Mouse (Mus musculus) forebrain, embryonic 15.5 days (tissue): ENCODE data around the gene Myh6. TPM values are rescaled to one million over a fixed set of nuclear protein-coding genes. Genes with fewer than 3 reads are reported as not detected.
"Not testable (repeated sequence)": the region's sequence is repeated elsewhere in the genome, so short reads cannot be mapped to it uniquely, and the experiment has no call there.

Source experiments
- ATAC-seq: fragments of 200-750 bp; cut with Nextera tagmentation; replicated peaks from 2 replicates; pipeline ENCODE4 v1.8.0; 2017; ENCODE audit warnings: mild to moderate bottlenecking, moderate TSS enrichment, moderate library complexity
- H3K27ac ChIP-seq: fragments of 300-500 bp; sonication (generic); replicated peaks from 2 replicates; pipeline ENCODE4 v1.5.1; 2015; ENCODE audit warnings: mild to moderate bottlenecking, inconsistent platforms
- H3K27me3 ChIP-seq: fragments of 300-500 bp; sonication (generic); 2 replicates; pipeline ENCODE4 v1.6.1; 2015; ENCODE audit warnings: inconsistent platforms
- H3K36me3 ChIP-seq: fragments of 300-500 bp; sonication (generic); 2 replicates; pipeline ENCODE4 v1.6.1; 2015; ENCODE audit warnings: mild to moderate bottlenecking, inconsistent platforms
- H3K4me1 ChIP-seq: fragments of 300-500 bp; sonication (generic); 2 replicates; pipeline ENCODE4 v1.6.1; 2015; ENCODE audit warnings: inconsistent platforms
- H3K4me2 ChIP-seq: fragments of 300-500 bp; sonication (generic); replicated peaks from 2 replicates; pipeline ENCODE4 v1.6.1; 2015; ENCODE audit warnings: mild to moderate bottlenecking, inconsistent platforms
- H3K4me3 ChIP-seq: fragments of 300-500 bp; sonication (generic); 2 replicates; pipeline ENCODE4 v1.5.1; 2015; ENCODE audit warnings: mild to moderate bottlenecking, inconsistent platforms
- H3K9ac ChIP-seq: fragments of 300-500 bp; sonication (generic); replicated peaks from 2 replicates; pipeline ENCODE4 v1.6.1; 2015; ENCODE audit warnings: mild to moderate bottlenecking, inconsistent platforms
- H3K9me3 ChIP-seq: fragments of 300-500 bp; sonication (generic); 2 replicates; pipeline ENCODE4 v1.6.1; 2016; ENCODE audit warnings: inconsistent platforms
- WGBS: fragments of 180-500 bp; shearing (Covaris S2); methylation state at CpG from one replicate; pipeline ENCODE4 v1.1.7; 2015; ENCODE audit warnings: mixed read lengths; 5-methylcytosine and 5-hydroxymethylcytosine counted together
- polyA plus RNA-seq: library from polyadenylated mRNA; unstranded; fragments of >200 nt; fragmentation: Nextera tagmentation; extraction: Ambion mirVana; gene quantifications from 2 replicates; pipeline ENCODE4 v1.2.1, GENCODE M21; 2015

Gene Myh6
- polyA plus RNA-seq, 1 experiment from 2014 or later, result 1.0 TPM

DNA sequence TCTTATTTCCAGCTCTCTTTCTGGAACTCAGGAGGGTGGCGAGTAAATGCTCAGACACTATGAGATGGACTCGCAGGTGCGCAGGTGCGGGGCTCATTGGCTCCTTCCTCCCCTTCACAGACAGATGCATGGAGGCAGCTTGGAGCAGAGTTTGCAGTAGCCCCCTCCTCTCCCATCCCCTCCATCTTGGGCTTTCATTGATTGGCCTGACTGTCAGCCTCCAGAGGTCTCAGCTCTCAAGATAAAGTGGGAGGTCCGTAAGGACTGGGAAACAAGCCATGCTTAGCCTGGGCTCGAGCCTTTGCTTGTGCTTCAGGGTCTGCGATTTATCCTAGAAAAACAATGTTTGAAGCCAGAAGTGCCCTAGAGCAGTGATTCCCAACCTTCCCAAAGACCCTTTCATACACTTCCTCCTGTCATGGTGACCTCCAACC, 36.0 kb upstream of the Myh6 start:
- Histone ChIP-seq H3K36me3 (no peaks in the 10 kb centered on the region), H3K9me3 (no peaks in the 10 kb centered on the region), H3K9ac (no peak overlapping the region), H3K4me1 (peaks cover 12% of the 10 kb centered on the region), H3K27me3 (no peaks in the 10 kb centered on the region), H3K4me2 (no peak overlapping the region), H3K27ac (no peak overlapping the region), H3K4me3 (no peak overlapping the region)
- WGBS, result 68% methylated on average over 7 of the region's 7 CpGs
- ATAC-seq, result no peak

DNA sequence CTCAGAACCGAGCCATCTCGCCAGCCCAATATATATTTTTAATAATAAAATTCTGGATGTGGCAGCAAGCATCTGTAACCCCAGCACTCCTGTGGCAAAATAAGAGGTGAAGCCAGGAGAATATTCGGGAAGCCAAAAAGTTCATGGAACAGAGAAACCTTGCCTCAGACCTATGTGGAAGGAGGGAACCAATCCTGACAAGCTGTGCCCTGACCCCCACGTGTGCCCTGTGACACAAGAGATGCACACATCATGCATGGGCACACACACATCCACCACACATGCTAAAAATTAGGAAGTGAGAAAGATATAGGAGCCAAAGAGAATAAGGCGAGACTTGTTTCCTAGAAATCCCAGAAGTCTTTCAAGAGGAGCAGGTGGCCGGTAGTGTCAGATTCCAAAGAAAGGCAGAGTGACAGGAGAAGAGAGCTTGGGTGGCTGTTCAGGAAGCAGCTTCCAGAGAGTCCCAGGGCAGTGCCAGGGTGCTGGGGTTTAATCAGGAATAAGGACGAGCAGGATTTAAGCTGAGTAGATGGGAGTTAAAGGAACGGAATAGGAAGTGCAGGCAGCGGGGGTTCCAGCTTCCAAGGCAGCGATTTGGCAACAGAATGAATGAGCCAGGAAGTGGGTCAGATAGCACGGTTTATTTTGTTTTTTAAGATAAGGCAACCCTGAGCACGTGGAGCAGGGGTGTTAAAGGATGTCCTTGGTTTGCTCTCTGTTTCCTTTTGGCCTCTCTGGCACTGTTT, 35.4 kb upstream of the Myh6 start:
- Histone ChIP-seq H3K27ac (no peak overlapping the region), H3K36me3 (no peaks in the 10 kb centered on the region), H3K27me3 (no peaks in the 10 kb centered on the region), H3K9ac (no peak overlapping the region), H3K9me3 (no peaks in the 10 kb centered on the region), H3K4me3 (no peak overlapping the region), H3K4me1 (peaks cover 12% of the 10 kb centered on the region), H3K4me2 (no peak overlapping the region)
- WGBS, result 58% methylated on average over 12 of the region's 12 CpGs
- ATAC-seq, result no peak

DNA sequence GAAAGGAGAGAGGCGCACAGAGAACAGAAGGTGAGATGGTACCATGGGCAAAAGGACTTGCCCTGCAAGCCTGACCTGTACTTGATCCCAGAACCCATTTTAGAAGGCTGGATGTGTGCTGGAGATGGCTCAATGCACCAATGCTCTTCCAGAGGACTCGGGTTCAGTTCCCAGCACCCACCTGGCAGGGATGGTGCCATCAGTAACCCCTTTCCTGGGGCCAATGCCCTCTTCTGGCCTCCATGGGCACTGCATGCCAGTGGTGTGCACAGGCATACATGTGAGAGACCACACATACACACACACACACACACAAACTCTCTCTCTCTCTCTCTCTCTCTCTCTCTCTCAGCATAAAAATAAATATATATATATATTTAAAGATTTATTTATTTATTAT, 34.7 kb upstream of the Myh6 start:
- Histone ChIP-seq H3K9ac (no peak overlapping the region), H3K9me3 (no peaks in the 10 kb centered on the region), H3K27ac (no peak overlapping the region), H3K4me3 (no peak overlapping the region), H3K4me1 (peaks cover 18% of the 10 kb centered on the region), H3K4me2 (no peak overlapping the region), H3K27me3 (no peaks in the 10 kb centered on the region), H3K36me3 (no peaks in the 10 kb centered on the region)
- 93% methylated on average over 2 of the region's 2 CpGs for WGBS
- ATAC-seq, result no peak

DNA sequence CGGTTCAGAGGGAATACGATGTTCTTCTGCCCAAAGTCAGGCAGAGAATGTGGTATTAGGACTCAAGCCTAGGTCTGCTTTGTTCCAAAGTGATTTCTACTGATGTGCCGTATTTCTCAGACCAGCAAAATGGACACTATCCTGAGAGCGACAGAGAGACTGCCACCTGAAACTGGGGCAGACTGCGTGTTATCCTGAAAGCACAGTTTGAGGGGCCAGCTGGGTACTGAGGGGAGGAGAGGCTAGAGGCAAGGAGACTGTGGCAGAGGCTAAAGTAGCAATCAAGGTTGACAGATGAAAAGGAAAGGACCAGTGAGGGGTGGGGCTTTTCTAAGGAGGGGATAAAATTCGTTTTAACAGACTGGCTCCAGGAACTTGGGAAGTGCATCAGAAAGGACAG, 34.1 kb upstream of the Myh6 start:
- Histone ChIP-seq H3K27me3 (no peaks in the 10 kb centered on the region), H3K36me3 (no peaks in the 10 kb centered on the region), H3K27ac (no peak overlapping the region), H3K9ac (no peak overlapping the region), H3K4me2 (no peak overlapping the region), H3K4me1 (peaks cover 25% of the 10 kb centered on the region), H3K9me3 (no peaks in the 10 kb centered on the region), H3K4me3 (no peak overlapping the region)
- WGBS, result 84% methylated on average over 6 of the region's 6 CpGs
- no peak for ATAC-seq

DNA sequence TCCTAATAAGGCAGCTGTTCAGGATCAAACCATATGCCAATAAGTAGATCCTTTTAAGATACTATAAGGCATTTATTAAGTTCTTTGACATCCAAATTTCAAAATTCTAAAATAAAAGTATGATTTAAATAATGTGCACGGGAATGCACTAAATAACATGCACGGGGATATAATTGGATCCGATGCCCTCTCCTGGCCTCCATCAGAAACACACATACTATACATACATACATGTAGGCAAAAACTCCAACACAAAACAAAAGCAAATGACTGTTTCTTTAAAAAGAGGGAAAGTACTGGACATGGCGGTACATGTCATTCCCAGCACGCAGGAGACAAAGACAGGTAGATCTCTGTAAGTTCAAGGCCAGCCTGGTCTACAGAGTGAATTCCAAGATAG, 33.1 kb upstream of the Myh6 start:
- not testable (repeated sequence) for ATAC-seq

DNA sequence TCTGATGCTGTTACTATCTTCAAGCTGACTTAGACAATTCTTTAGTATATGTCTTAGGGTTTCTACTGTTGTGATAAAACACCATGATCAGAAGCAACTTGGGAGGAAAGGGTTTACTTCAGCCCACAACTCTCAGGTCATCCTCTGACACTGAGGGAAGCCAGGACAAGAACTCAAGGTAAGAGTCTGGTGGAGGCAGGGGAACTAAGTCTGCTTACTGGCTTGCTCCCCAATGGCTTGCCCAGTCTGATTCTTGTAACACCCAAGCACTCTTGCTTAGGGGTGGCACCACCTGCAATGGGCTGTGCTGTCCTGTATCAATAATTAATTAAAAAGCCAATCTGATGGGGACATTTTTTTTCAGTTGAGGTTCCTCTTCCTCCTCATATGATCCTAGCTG, 32.0 kb upstream of the Myh6 start:
- no peak overlapping the region for H3K4me3 ChIP-seq
- H3K36me3 ChIP-seq, result no peaks in the 10 kb centered on the region
- peaks cover 31% of the 10 kb centered on the region for H3K4me1 ChIP-seq
- H3K9me3 ChIP-seq, result no peaks in the 10 kb centered on the region
- no peaks in the 10 kb centered on the region for H3K27me3 ChIP-seq
- no peak overlapping the region for H3K4me2 ChIP-seq
- H3K9ac ChIP-seq, result no peak overlapping the region
- no peak overlapping the region for H3K27ac ChIP-seq
- ATAC-seq, result no peak

More for the DNA sequence above, 33.1 kb upstream of the Myh6 start:
- not testable (repeated sequence) for H3K27ac ChIP-seq, H3K4me2 ChIP-seq, H3K9ac ChIP-seq, H3K9me3 ChIP-seq, H3K27me3 ChIP-seq, H3K4me3 ChIP-seq, H3K36me3 ChIP-seq
- peaks cover 34% of the 10 kb centered on the region for H3K4me1 ChIP-seq
- 76% methylated on average over 5 of the region's 5 CpGs for WGBS

DNA sequence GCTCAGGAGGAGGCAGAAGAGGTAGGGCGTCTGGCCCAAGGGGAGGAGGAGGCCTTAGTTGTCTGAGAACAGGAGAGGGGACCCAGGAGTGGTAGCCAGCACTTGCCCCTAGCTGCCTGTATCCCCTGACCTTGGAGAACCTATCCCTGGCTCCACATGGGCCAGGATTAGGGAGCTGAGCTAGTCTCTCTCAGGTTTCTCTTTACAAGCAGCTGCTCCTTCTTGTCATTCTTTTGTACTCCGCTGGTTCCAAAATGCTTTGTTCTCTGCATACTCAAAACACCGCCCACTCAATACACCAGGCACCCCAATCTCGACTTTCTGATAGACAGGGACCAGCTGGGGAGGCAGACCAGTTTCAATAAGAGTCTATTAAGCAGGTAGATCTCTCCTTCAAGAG, 30.6 kb upstream of the Myh6 start:
- H3K4me3 ChIP-seq, result no peak overlapping the region
- H3K4me2 ChIP-seq, result no peak overlapping the region
- H3K27me3 ChIP-seq, result no peaks in the 10 kb centered on the region
- no peaks in the 10 kb centered on the region for H3K9me3 ChIP-seq
- peaks cover 27% of the 10 kb centered on the region for H3K4me1 ChIP-seq
- H3K36me3 ChIP-seq, result no peaks in the 10 kb centered on the region
- ATAC-seq, result no peak
- 32% methylated on average over 4 of the region's 4 CpGs for WGBS
- H3K27ac ChIP-seq, result peak overlapping the region; percentile 46; the same call in 1 of the 2 replicates
- H3K9ac ChIP-seq, result no peak overlapping the region

DNA sequence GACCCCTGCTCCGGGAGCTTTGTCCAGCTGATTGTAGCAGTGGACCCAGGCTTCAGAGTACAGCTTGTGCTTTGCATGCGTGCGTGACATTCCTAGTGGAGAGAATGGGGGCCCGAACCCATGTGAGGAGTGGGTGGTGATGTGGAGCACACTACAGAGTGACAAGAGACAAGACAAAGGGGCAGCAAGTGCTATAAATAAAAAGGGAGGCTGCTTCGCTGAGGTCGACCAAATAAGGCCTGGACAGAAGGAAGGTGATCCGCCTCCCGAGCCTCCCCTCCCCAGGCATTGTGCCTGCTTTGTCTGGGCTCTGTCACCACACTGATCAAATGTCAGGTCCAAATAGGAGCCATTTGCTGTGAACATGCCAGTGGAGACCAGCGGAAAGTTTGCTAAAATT, 30.1 kb upstream of the Myh6 start:
- H3K4me1 ChIP-seq, result peaks cover 27% of the 10 kb centered on the region
- H3K9ac ChIP-seq, result no peak overlapping the region
- no peak overlapping the region for H3K4me2 ChIP-seq
- peak overlapping the region; percentile 46; the same call in 1 of the 2 replicates for H3K27ac ChIP-seq
- WGBS, result 43% methylated on average over 9 of the region's 9 CpGs
- no peaks in the 10 kb centered on the region for H3K9me3 ChIP-seq
- no peaks in the 10 kb centered on the region for H3K27me3 ChIP-seq
- H3K36me3 ChIP-seq, result no peaks in the 10 kb centered on the region
- no peak for ATAC-seq
- H3K4me3 ChIP-seq, result no peak overlapping the region

DNA sequence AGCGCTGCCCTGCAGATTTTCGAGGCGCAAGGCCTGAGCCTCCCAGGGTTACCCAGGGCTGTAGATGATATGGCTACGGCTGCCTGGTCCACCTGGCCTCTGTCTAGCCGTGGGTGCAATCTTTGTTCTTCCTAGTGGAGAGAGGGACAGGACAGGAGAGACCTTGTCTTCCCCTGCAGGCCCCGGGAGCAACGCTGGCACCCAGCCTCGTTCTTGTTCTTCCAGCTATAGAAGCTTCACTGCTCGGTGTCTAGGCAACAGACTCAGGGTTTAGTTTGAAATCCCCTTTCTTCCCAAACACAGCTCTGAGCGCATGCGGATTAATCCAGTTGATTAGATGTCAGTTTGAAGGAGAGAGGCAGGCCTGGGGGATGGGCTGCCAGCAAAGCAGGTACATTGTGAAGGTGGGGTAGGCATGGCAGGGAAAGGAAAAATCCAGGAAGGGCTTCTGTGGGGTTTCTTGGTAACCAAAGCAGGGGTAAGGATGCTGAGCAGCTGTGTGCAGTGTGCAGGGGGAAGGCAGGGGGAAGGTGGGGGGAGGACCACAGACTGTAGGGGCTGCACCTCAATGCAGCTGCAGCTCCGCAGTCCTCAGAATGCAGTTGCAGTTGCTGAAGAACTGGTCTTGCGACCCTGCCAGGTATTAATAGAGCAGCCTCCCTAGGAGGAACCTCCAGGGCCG, 28.9 kb upstream of the Myh6 start:
- Histone ChIP-seq H3K4me1 (peaks cover 27% of the 10 kb centered on the region), H3K4me2 (peak overlapping the region; percentile 6), H3K4me3 (no peak overlapping the region), H3K9ac (peak overlapping the region; percentile 34), H3K27me3 (no peaks in the 10 kb centered on the region), H3K27ac (peak overlapping the region; percentile 92), H3K9me3 (no peaks in the 10 kb centered on the region), H3K36me3 (no peaks in the 10 kb centered on the region)
- peak; percentile 82 for ATAC-seq
- 14% methylated on average over 14 of the region's 14 CpGs for WGBS

DNA sequence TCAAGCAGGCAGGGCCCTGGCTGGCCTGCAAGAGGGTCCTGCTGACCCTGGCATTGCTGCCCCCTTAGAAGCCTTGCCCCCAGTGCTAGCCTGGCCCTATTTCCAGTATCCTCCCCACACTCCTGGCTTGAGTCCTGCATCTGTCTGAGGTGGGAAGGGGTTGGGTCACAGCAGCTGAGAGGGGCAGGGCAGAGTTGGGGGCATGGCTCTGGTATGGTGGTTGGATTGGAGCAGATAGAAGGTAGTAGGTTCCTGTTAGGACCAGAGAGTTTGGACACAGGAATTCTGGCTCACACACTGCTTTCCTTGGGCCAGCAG, 28.1 kb upstream of the Myh6 start:
- Histone ChIP-seq H3K4me1 (peaks cover 27% of the 10 kb centered on the region), H3K27ac (peak overlapping the region; percentile 92), H3K4me2 (no peak overlapping the region), H3K36me3 (no peaks in the 10 kb centered on the region), H3K4me3 (no peak overlapping the region), H3K9ac (no peak overlapping the region), H3K27me3 (no peaks in the 10 kb centered on the region), H3K9me3 (no peaks in the 10 kb centered on the region)
- peak; percentile 3; the same call in 1 of the 2 replicates for ATAC-seq

DNA sequence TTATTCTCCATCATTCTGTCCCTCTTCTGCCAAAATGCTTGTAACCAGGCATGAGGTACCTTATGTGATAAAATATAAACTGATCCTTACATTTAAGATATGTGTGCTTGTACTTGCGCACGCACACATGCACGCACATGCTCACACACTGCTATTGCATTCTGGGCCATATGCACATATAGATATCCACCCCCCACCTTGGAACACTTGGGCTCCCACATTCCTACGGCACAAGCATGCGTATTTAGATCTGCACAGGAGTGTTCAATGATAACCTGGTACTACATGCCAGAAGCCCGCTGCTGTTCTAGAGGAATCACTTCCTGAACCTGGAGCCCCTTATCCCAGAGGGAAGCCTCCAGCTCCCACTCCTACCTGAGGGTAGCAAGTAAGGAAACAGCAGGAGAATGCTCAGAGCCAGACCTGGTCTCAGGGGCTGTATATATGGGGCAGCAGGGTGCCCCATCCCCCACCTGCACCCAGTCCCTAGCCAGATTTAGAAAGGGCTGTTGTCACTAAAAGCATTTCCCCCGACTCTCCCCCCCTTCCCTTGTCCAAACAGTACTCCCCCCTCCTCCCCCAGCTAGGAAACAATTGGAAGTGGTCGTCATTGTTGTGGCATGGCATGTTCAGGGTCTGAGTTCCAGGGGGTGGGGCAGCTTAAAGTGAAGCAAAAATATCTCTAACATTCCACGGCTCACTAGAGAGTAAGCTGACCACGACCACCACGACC, 27.6 kb upstream of the Myh6 start, which contains the start of gene Myh7:
TSS of gene Myh7 (minus strand) at position 491 of the 733 bp plus-strand sequence.
- Histone ChIP-seq H3K4me1 (peaks cover 27% of the 10 kb centered on the region), H3K27ac (peak within 1 kb of the TSS; percentile 92), H3K4me2 (peak within 1 kb of the TSS; percentile 6), H3K9ac (peak within 1 kb of the TSS; percentile 34), H3K27me3 (no peaks in the 10 kb centered on the region), H3K4me3 (no peak within 1 kb of the TSS), H3K36me3 (no peaks in the 10 kb centered on the region), H3K9me3 (no peaks in the 10 kb centered on the region)
- WGBS, result 53% methylated on average over 11 of the region's 11 CpGs
- ATAC-seq, result no peak

DNA sequence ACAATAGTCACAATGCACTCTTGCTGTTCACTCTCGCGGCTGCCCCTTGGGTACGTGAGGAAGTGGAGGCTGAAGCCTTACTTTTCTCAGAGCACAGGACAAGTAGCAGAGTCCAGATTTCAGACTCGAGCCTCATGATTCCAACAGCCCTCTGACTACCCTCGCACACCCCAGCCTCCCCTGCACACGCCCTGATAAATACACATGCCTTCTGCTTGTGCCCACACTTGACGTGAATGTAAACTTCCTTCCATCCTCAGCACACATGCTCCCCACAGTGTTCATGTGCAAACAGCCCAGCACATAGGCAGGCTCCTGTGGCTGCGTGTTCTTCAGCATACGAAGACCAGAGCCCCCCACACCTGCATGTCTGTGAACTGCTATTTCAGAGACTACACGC, 26.9 kb upstream of the Myh6 start:
- 67% methylated on average over 10 of the region's 10 CpGs for WGBS
- Histone ChIP-seq H3K9me3 (no peaks in the 10 kb centered on the region), H3K4me3 (no peak overlapping the region), H3K4me1 (peaks cover 27% of the 10 kb centered on the region), H3K27ac (no peak overlapping the region), H3K4me2 (no peak overlapping the region), H3K36me3 (no peaks in the 10 kb centered on the region), H3K27me3 (no peaks in the 10 kb centered on the region), H3K9ac (no peak overlapping the region)
- no peak for ATAC-seq
